10 mouse cellular contexts compared by ENCODE assay signal in genomic region chr15:94444043-94444436, GRCm38 (mm10). TPM values are rescaled to one million over a fixed set of nuclear protein-coding genes. Genes with fewer than 3 reads are reported as not detected.
DNase-seq lines count a peak whose midpoint lies in the region; ATAC-seq and TF ChIP-seq lines count a peak whose summit lies in the region.
"Had no signal": no experiment of that assay in that cellular context is flagged by ENCODE, and none has a peak within 500 bp of the region (broad histone marks: within the 10 kb centered on the region; RNA-seq: fewer than 3 reads in every experiment).

No protein-coding gene starts in this region.

- DNase-seq in gastrocnemius, postnatal 10 days, result peak; percentile 10
- DNase-seq in gastrocnemius, postnatal 36 days, result no peak
- DNase-seq in layer of hippocampus, adult 9-11 months, result peak; percentile 19
- no peak for DNase-seq in layer of hippocampus, postnatal 10 days (ENCODE audit: low spot score in 2 of 2)
- peak; percentile 8 to 35 for DNase-seq in lung, postnatal 4 days
- no peak for DNase-seq in thymus, adult 2 months
- DNase-seq in hindbrain, embryonic 14.5 days (ENCODE audit: low spot score), result no peak
- DNase-seq: right cerebral cortex, postnatal 25 days had no signal

- WGBS in embryonic facial prominence, embryonic 12.5 days, result 62% methylated on average over 11 of the region's 11 CpGs
- WGBS in thymus, adult 2 months, result 96% methylated on average over 11 of the region's 11 CpGs
- 58% methylated on average over 11 of the region's 11 CpGs for WGBS in hindbrain, embryonic 14.5 days

- H3K4me1 ChIP-seq in embryonic facial prominence, embryonic 12.5 days, result peaks cover 27% of the 10 kb centered on the region
- H3K4me1 ChIP-seq in thymus, adult 2 months (replicated peaks; ENCODE audit: control insufficient read depth, insufficient read depth, low read length), result no peaks in the 10 kb centered on the region
- H3K4me1 ChIP-seq in hindbrain, embryonic 14.5 days (replicated peaks; ENCODE audit: control insufficient read depth, insufficient read depth, low read length), result no peaks in the 10 kb centered on the region

- no peaks in the 10 kb centered on the region for H3K36me3 ChIP-seq in embryonic facial prominence, embryonic 12.5 days
- no peaks in the 10 kb centered on the region for H3K36me3 ChIP-seq in thymus, adult 2 months (ENCODE audit: control insufficient read depth, insufficient read depth, low read length)
- no peaks in the 10 kb centered on the region for H3K36me3 ChIP-seq in hindbrain, embryonic 14.5 days (replicated peaks; ENCODE audit: control insufficient read depth, insufficient read depth)

- no peak overlapping the region for H3K4me3 ChIP-seq in embryonic facial prominence, embryonic 12.5 days
- H3K4me3 ChIP-seq in thymus, adult 2 months (ENCODE audit: control insufficient read depth, insufficient read depth, low read length), result no peak overlapping the region
- H3K4me3 ChIP-seq in hindbrain, embryonic 14.5 days (replicated peaks; ENCODE audit: low read length), result no peak overlapping the region

- no peak for TF ChIP-seq CTCF in thymus, adult 2 months (IDR thresholded peaks at IDR 0.05; ENCODE audit: borderline replicate concordance, control insufficient read depth, extremely low read depth, insufficient read depth, low read length, poor library complexity)

- H3K9me3 ChIP-seq in embryonic facial prominence, embryonic 12.5 days, result no peaks in the 10 kb centered on the region
- H3K9me3 ChIP-seq in hindbrain, embryonic 14.5 days (ENCODE audit: control insufficient read depth, low read length), result no peaks in the 10 kb centered on the region

- no peak overlapping the region for H3K4me2 ChIP-seq in embryonic facial prominence, embryonic 12.5 days (replicated peaks)
- H3K4me2 ChIP-seq in hindbrain, embryonic 14.5 days (replicated peaks), result no peak overlapping the region

- peak overlapping the region; percentile 67 for H3K27ac ChIP-seq in embryonic facial prominence, embryonic 12.5 days
- no peak overlapping the region for H3K27ac ChIP-seq in thymus, adult 2 months (ENCODE audit: control insufficient read depth, insufficient read depth, low read length)
- H3K27ac ChIP-seq in hindbrain, embryonic 14.5 days, result no peak overlapping the region

- TF ChIP-seq POLR2A in thymus, adult 2 months (IDR thresholded peaks at IDR 0.05; ENCODE audit: control insufficient read depth, extremely low read depth, insufficient read depth, low read length, poor library complexity), result no peak

- H3K27me3 ChIP-seq in embryonic facial prominence, embryonic 12.5 days, result no peaks in the 10 kb centered on the region
- no peaks in the 10 kb centered on the region for H3K27me3 ChIP-seq in thymus, adult 2 months (ENCODE audit: control insufficient read depth, insufficient read depth, low read length)
- H3K27me3 ChIP-seq in hindbrain, embryonic 14.5 days (ENCODE audit: control insufficient read depth, insufficient read depth, low read length), result no peaks in the 10 kb centered on the region

- intact Hi-C loops in gastrocnemius, postnatal 36 days (cut with DNase I), result no loop called here

- no peak overlapping the region for H3K9ac ChIP-seq in embryonic facial prominence, embryonic 12.5 days
- no peak overlapping the region for H3K9ac ChIP-seq in hindbrain, embryonic 14.5 days

- ATAC-seq in embryonic facial prominence, embryonic 12.5 days (ENCODE audit: insufficient number of reproducible peaks, insufficient read depth, low FRiP score, low TSS enrichment), result no peak; the same call in 1 of the 2 replicates
- ATAC-seq in hindbrain, embryonic 14.5 days (ENCODE audit: low FRiP score), result no peak

RNA-seq across cellular contexts. Expression of gene Adamts20, which starts 21.2 kb away (rescaled TPM):
- total RNA-seq in gastrocnemius, postnatal 10 days (2021), result 10 to 100 TPM; 25.3 to 28.8 TPM
- total RNA-seq in gastrocnemius, postnatal 36 days (2021), result 1 to 10 TPM; 6.4 to 6.8 TPM
- total RNA-seq in layer of hippocampus, postnatal 10 days (2021), result 10 to 100 TPM; 10.2 to 12.5 TPM
- 11.7 and 12.7 TPM in 2 replicates for polyA plus RNA-seq in embryonic facial prominence, embryonic 12.5 days (2016; fragmentation: Nextera tagmentation; extraction: Ambion mirVana)
- polyA plus RNA-seq in thymus, adult 2 months (2012; rRNA removed), result 0.22 and 0.26 TPM in 2 replicates
- polyA plus RNA-seq in hindbrain, embryonic 14.5 days (2014; fragmentation: Nextera tagmentation; extraction: Ambion mirVana), result 4.3 and 4.9 TPM in 2 replicates
- total RNA-seq: granulocyte monocyte progenitor cell, adult 5-6 weeks had no signal

Comparison
In these comparisons a context has a peak if more than half of its experiments do, and no peak if none do; other contexts are left out.
1. DNase-seq: peak in gastrocnemius, postnatal 10 days (single experiment), layer of hippocampus, adult 9-11 months (single experiment) and lung, postnatal 4 days (2 of 2); none in gastrocnemius, postnatal 36 days (0 of 2), layer of hippocampus, postnatal 10 days (0 of 2), thymus, adult 2 months (single experiment) and hindbrain, embryonic 14.5 days (single experiment).